8 mouse cellular contexts compared by ENCODE assay signal in the genomic region with DNA sequence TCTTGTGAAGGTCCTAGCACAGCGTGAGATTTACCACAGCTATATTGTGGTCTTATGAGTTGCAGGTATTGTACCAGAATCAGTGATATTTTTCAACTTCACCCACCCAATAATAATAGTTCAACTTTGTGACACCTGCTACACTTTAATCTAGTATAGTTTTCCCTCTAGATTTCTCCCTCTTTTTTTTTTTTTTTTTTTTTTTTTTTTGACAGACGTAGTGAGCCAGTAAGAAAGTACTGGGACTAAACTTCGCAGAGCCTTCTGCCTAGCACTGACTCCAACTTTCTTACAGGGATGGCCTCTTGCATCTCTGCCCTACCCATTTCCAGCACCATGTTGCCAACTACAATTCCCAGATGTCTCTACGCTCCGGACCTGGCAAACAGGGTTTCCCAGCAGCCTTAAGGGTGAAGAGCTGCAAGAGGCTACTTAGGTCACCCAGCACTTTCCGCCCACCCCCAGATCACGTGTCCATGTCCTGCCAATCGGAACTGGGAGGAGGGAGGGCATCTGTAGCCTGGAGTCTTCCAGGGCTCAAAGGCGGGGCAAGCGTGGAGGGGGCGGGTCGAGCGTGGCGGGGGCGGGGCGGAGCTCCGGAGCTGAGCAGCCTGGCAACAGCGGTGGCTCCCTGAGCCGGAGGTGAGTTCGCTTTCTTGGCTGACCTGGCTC. TPM values are rescaled to one million over a fixed set of nuclear protein-coding genes. Genes with fewer than 3 reads are reported as not detected.
DNase-seq lines count a peak whose midpoint lies in the region; ATAC-seq and TF ChIP-seq lines count a peak whose summit lies in the region.

No protein-coding gene starts in this region.

- peak overlapping the region; percentile 66 for H3K4me3 ChIP-seq in ES-Bruce4 (ENCODE audit: low read depth, low read length)
- H3K4me3 ChIP-seq in forebrain, embryonic 13.5 days: peak overlapping the region; percentile 45
- H3K4me3 ChIP-seq in liver, postnatal 0 days (ENCODE audit: low read depth, low read length): peak overlapping the region; percentile 62
- H3K4me3 ChIP-seq in neural tube, embryonic 14.5 days (ENCODE audit: low read depth, low read length): peak overlapping the region; percentile 38

- no peaks in the 10 kb centered on the region for H3K9me3 ChIP-seq in ES-Bruce4 (replicated peaks; ENCODE audit: control insufficient read depth, insufficient read depth, low read length, poor library complexity, severe bottlenecking)
- no peaks in the 10 kb centered on the region for H3K9me3 ChIP-seq in forebrain, embryonic 13.5 days (replicated peaks)
- H3K9me3 ChIP-seq in liver, postnatal 0 days (ENCODE audit: low read length): no peaks in the 10 kb centered on the region
- no peaks in the 10 kb centered on the region for H3K9me3 ChIP-seq in neural tube, embryonic 14.5 days (ENCODE audit: control insufficient read depth, low read length)

- ATAC-seq in cerebellum, adult (ENCODE audit: insufficient number of reproducible peaks, low FRiP score, low TSS enrichment): peak; percentile 98
- ATAC-seq in forebrain, embryonic 13.5 days: peak; percentile 95
- ATAC-seq in liver, postnatal 0 days: peak; percentile 96
- ATAC-seq in neural tube, embryonic 14.5 days (ENCODE audit: low read depth): peak; percentile 98

- DNase-seq in heart, postnatal 10 days: peak; percentile 88
- DNase-seq in large intestine, adult 2 months (ENCODE audit: low read depth, low spot score): peak; percentile 83
- peak; percentile 90 for DNase-seq in liver, postnatal 0 days
- DNase-seq in thymus, adult 18-20 months: peak; percentile 70 to 79

- WGBS in forebrain, embryonic 13.5 days: 18% methylated on average over 18 of the region's 20 CpGs
- WGBS in large intestine, adult 2 months: 16% methylated on average over 20 of the region's 20 CpGs
- 24% methylated on average over 20 of the region's 20 CpGs for WGBS in liver, postnatal 0 days (ENCODE audit: insufficient replicate concordance)
- 13% methylated on average over 20 of the region's 20 CpGs for WGBS in neural tube, embryonic 14.5 days

- no peak for TF ChIP-seq CTCF in ES-Bruce4 (IDR thresholded peaks at IDR 0.05; ENCODE audit: low read depth, low read length)
- no peak for TF ChIP-seq CTCF in liver, postnatal 0 days (IDR thresholded peaks at IDR 0.05; ENCODE audit: low read depth)

- no peaks in the 10 kb centered on the region for H3K4me1 ChIP-seq in ES-Bruce4 (ENCODE audit: control insufficient read depth, insufficient read depth, low read length)
- H3K4me1 ChIP-seq in forebrain, embryonic 13.5 days: no peaks in the 10 kb centered on the region
- 0 out of 2 replicates have a peak, but pooled peaks cover 2% of the 10 kb centered on the region for H3K4me1 ChIP-seq in liver, postnatal 0 days (ENCODE audit: insufficient read depth)
- no peaks in the 10 kb centered on the region for H3K4me1 ChIP-seq in neural tube, embryonic 14.5 days (ENCODE audit: control insufficient read depth, insufficient read depth, low read length)

- TF ChIP-seq EP300 in ES-Bruce4 (IDR thresholded peaks at IDR 0.05; ENCODE audit: insufficient read depth, low read depth, low read length): no peak
- TF ChIP-seq EP300 in liver, postnatal 0 days (IDR thresholded peaks at IDR 0.05; ENCODE audit: low read depth): no peak

- no peak overlapping the region; the same call in 1 of the 2 replicates for H3K9ac ChIP-seq in ES-Bruce4 (ENCODE audit: low read depth, poor library complexity, severe bottlenecking)
- H3K9ac ChIP-seq in forebrain, embryonic 13.5 days: peak overlapping the region; percentile 62; the same call in 1 of the 2 replicates
- peak overlapping the region; percentile 60 for H3K9ac ChIP-seq in liver, postnatal 0 days (replicated peaks)
- 0 out of 2 replicates have a peak overlapping the region, but pooled peaks have one; percentile 29 for H3K9ac ChIP-seq in neural tube, embryonic 14.5 days (replicated peaks; ENCODE audit: low read depth, low read length)

- no peaks in the 10 kb centered on the region for H3K36me3 ChIP-seq in ES-Bruce4 (ENCODE audit: control insufficient read depth, insufficient read depth, low read length, poor library complexity, severe bottlenecking)
- no peaks in the 10 kb centered on the region for H3K36me3 ChIP-seq in forebrain, embryonic 13.5 days (ENCODE audit: poor library complexity, severe bottlenecking)
- H3K36me3 ChIP-seq in liver, postnatal 0 days (replicated peaks; ENCODE audit: insufficient read depth, low read length): no peaks in the 10 kb centered on the region
- no peaks in the 10 kb centered on the region for H3K36me3 ChIP-seq in neural tube, embryonic 14.5 days (ENCODE audit: control insufficient read depth, insufficient read depth, low read length)

- H3K4me2 ChIP-seq in forebrain, embryonic 13.5 days: peak overlapping the region; percentile 70
- H3K4me2 ChIP-seq in liver, postnatal 0 days (ENCODE audit: low read depth, low read length): peak overlapping the region; percentile 76
- H3K4me2 ChIP-seq in neural tube, embryonic 14.5 days (ENCODE audit: low read depth, low read length): peak overlapping the region; percentile 51

- no peaks in the 10 kb centered on the region for H3K27me3 ChIP-seq in ES-Bruce4 (ENCODE audit: control insufficient read depth, insufficient read depth, low read length, poor library complexity, severe bottlenecking)
- no peaks in the 10 kb centered on the region for H3K27me3 ChIP-seq in forebrain, embryonic 13.5 days
- H3K27me3 ChIP-seq in liver, postnatal 0 days (ENCODE audit: insufficient read depth, low read length): no peaks in the 10 kb centered on the region
- H3K27me3 ChIP-seq in neural tube, embryonic 14.5 days (ENCODE audit: control insufficient read depth, insufficient read depth, low read length): no peaks in the 10 kb centered on the region

- intact Hi-C loops in heart, postnatal 10 days (cut with DNase I): loop anchor here (5.0 kb wide), 1 partner anchor 162 kb away; the partner anchor contains the start of gene Mamld1

- TF ChIP-seq POLR2A in ES-Bruce4 (IDR thresholded peaks at IDR 0.05; ENCODE audit: insufficient read depth, low read length): no peak

- no peak overlapping the region for H3K27ac ChIP-seq in ES-Bruce4 (ENCODE audit: insufficient read depth, low read length)
- H3K27ac ChIP-seq in forebrain, embryonic 13.5 days: no peak overlapping the region
- H3K27ac ChIP-seq in liver, postnatal 0 days (ENCODE audit: low read depth): peak overlapping the region; percentile 64; the same call in 1 of the 2 replicates
- H3K27ac ChIP-seq in neural tube, embryonic 14.5 days (ENCODE audit: low read depth, low read length): no peak overlapping the region

RNA-seq across cellular contexts. Expression of gene Mtm1, which starts 4.0 kb away (rescaled TPM):
- polyA plus RNA-seq in ES-Bruce4 (2011; ENCODE audit: insufficient read depth, insufficient read length, low read depth, missing spikeins): 9.7 and 11.7 TPM in 2 replicates
- polyA plus RNA-seq in forebrain, embryonic 13.5 days (2015; fragmentation: Nextera tagmentation; extraction: Ambion mirVana): 5.4 and 6.0 TPM in 2 replicates
- total RNA-seq in heart, postnatal 10 days (2021): 10 to 100 TPM; 18.4 to 20.1 TPM
- 6.4 and 8.4 TPM in 2 replicates for polyA plus RNA-seq in large intestine, adult 2 months (2012; rRNA removed)
- 6.0 and 6.8 TPM in 2 replicates for polyA plus RNA-seq in liver, postnatal 0 days (2015; fragmentation: Nextera tagmentation; extraction: Ambion mirVana)
- 7.8 and 8.2 TPM in 2 replicates for polyA plus RNA-seq in neural tube, embryonic 14.5 days (2014; fragmentation: Nextera tagmentation; extraction: Ambion mirVana)
